Mouse (Mus musculus) kidney, postnatal 4 days (tissue): ENCODE data around the gene Capn12.
A peak's percentile ranks its signal among the peaks of the same experiment; 100 is the strongest.

ENCODE experiments used
- DNase-seq, 2 experiments: peaks; one replicate each; pipeline ENCODE4 v3.0.0; 2021; ENCODE audit warnings: mixed read lengths in 2 of 2

The Capn12 gene

GRCm38 (mm10) chr7:28921722-28922465, 40.7 kb downstream of the Capn12 start:
- DNase-seq: no peak

GRCm38 (mm10) chr7:28922606-28923005, 41.4 kb downstream of the Capn12 start:
- DNase-seq: no peak

GRCm38 (mm10) chr7:28923865-28924291, 42.7 kb downstream of the Capn12 start:
- DNase-seq: peak; percentile 65 to 80

GRCm38 (mm10) chr7:28924802-28925201, 43.6 kb downstream of the Capn12 start:
- DNase-seq: no peak

- peak; percentile 81 to 91 for DNase-seq
Measured at GRCm38 (mm10) chr7:28925317-28925716, 44.1 kb downstream of the Capn12 start.

- DNase-seq: no peak
Measured at GRCm38 (mm10) chr7:28926172-28926571, 45.0 kb downstream of the Capn12 start.

- peak; percentile 63 to 76 for DNase-seq
Measured at GRCm38 (mm10) chr7:28929381-28929780, 48.2 kb downstream of the Capn12 start.

- DNase-seq: no peak
Measured at GRCm38 (mm10) chr7:28930320-28931031, 49.3 kb downstream of the Capn12 start.

GRCm38 (mm10) chr7:28931032-28931694, 49.9 kb downstream of the Capn12 start:
- DNase-seq: peak in 1 of 2 experiments; percentile 63

GRCm38 (mm10) chr7:28931695-28932039, 50.4 kb downstream of the Capn12 start:
- peak in 1 of 2 experiments; percentile 36 for DNase-seq

GRCm38 (mm10) chr7:28932421-28933041, 51.3 kb downstream of the Capn12 start:
- peak; percentile 63 to 72 for DNase-seq

- DNase-seq: no peak
Measured at GRCm38 (mm10) chr7:28933825-28934224, 52.6 kb downstream of the Capn12 start.

GRCm38 (mm10) chr7:28936787-28937186, 55.6 kb downstream of the Capn12 start:
- DNase-seq: no peak

- DNase-seq: no peak
Measured at GRCm38 (mm10) chr7:28938654-28939053, 57.4 kb downstream of the Capn12 start.

GRCm38 (mm10) chr7:28939418-28940183, 58.4 kb downstream of the Capn12 start:
- peak in 1 of 2 experiments; percentile 46 for DNase-seq

GRCm38 (mm10) chr7:28941129-28941528, 59.9 kb downstream of the Capn12 start:
- peak in 1 of 2 experiments; percentile 16 for DNase-seq

GRCm38 (mm10) chr7:28941542-28941941, 60.3 kb downstream of the Capn12 start:
- peak in 1 of 2 experiments; percentile 42 for DNase-seq
